Mouse (Mus musculus): ENCODE measurements around the gene Dusp13. TPM values are rescaled to one million over a fixed set of nuclear protein-coding genes. Genes with fewer than 3 reads are reported as not detected.

Dusp13 gene
- polyA plus RNA-seq, 1 experiment from 2014 or later, result not detected

DNA sequence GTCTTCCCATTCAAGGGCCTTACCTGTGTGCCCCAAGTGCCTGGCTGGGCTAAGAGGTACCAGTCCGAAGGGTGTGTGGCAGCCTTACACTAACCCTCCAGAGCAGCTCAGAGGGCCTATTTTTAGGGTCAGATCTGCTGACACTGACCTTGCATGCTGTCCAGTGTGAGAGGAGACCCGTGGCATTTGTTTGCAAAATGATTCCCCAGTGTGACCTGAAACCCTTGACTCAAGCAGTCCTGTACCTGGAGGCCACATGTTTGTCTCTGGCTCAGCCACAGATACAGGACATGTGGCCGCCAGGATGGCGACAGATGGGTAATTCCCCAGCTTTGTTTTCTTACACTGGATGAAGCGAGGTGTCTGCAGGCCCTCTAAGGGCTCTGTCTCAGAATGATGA lies 36.5 kb downstream of the Dusp13 start, which contains the start of gene Dupd1:
Dupd1 (minus strand) TSS at position 91 of the 400 bp plus-strand sequence.
- H3K4me2 ChIP-seq (ENCODE audit: low read depth, low read length), result no peak within 1 kb of the TSS
- ATAC-seq, result no peak
- no peaks in the 10 kb centered on the region for H3K36me3 ChIP-seq (replicated peaks; ENCODE audit: insufficient read depth, low read length)
- WGBS (ENCODE audit: insufficient replicate concordance), result 60% methylated on average over 5 of the region's 5 CpGs
- no peak for DNase-seq
- H3K9ac ChIP-seq (replicated peaks), result no peak within 1 kb of the TSS
- no peak within 1 kb of the TSS for H3K27ac ChIP-seq (ENCODE audit: low read depth)
- no peaks in the 10 kb centered on the region for H3K9me3 ChIP-seq (ENCODE audit: low read length)
- H3K27me3 ChIP-seq (ENCODE audit: insufficient read depth, low read length), result no peaks in the 10 kb centered on the region
- H3K4me1 ChIP-seq (ENCODE audit: insufficient read depth), result no peaks in the 10 kb centered on the region
- H3K4me3 ChIP-seq (ENCODE audit: low read depth, low read length), result no peak within 1 kb of the TSS
- no peak for TF ChIP-seq EP300 (IDR thresholded peaks at IDR 0.05; ENCODE audit: low read depth)
- no peak for TF ChIP-seq CTCF (IDR thresholded peaks at IDR 0.05; ENCODE audit: low read depth)

GRCm38 (mm10) chr14:21711231-21711630 lies 39.8 kb downstream of the Dusp13 start:
- H3K9ac ChIP-seq (replicated peaks), result no peak overlapping the region
- no peak for DNase-seq
- WGBS (ENCODE audit: insufficient replicate concordance), result 68% methylated on average over 2 of the region's 2 CpGs
- TF ChIP-seq EP300 (IDR thresholded peaks at IDR 0.05; ENCODE audit: low read depth) (no peak), CTCF (IDR thresholded peaks at IDR 0.05; ENCODE audit: low read depth) (no peak)
- H3K27ac ChIP-seq (ENCODE audit: low read depth), result no peak overlapping the region
- H3K4me3 ChIP-seq (ENCODE audit: low read depth, low read length), result no peak overlapping the region
- peaks cover 4% of the 10 kb centered on the region for H3K4me1 ChIP-seq (ENCODE audit: insufficient read depth)
- H3K4me2 ChIP-seq (ENCODE audit: low read depth, low read length), result no peak overlapping the region
- no peaks in the 10 kb centered on the region for H3K9me3 ChIP-seq (ENCODE audit: low read length)
- ATAC-seq, result no peak
- no peaks in the 10 kb centered on the region for H3K27me3 ChIP-seq (ENCODE audit: insufficient read depth, low read length)
- H3K36me3 ChIP-seq (replicated peaks; ENCODE audit: insufficient read depth, low read length), result no peaks in the 10 kb centered on the region

DNA sequence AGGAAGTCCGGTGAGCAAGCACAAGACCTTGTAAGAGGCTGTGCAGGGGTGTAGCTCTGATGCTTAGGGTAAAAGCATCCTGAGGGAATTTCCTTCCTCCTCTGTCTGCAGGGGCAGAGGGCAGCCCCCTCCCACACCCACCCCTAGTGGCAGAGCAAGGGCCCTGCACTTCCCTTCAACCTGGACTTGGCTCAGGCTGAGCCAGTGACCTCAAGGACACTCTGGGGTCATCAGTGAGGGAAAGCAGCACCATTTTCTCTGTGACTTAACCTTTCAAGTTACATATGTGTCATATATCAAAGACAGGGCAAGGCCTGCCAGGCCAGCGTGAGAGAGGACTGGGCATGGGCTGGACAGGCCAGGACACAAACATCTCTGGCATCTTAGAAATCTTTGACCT lies 41.4 kb downstream of the Dusp13 start:
- Histone ChIP-seq H3K27me3 (ENCODE audit: insufficient read depth, low read length) (no peaks in the 10 kb centered on the region), H3K36me3 (replicated peaks; ENCODE audit: insufficient read depth, low read length) (no peaks in the 10 kb centered on the region), H3K9ac (replicated peaks) (no peak overlapping the region), H3K4me1 (ENCODE audit: insufficient read depth) (peaks cover 4% of the 10 kb centered on the region), H3K4me2 (ENCODE audit: low read depth, low read length) (no peak overlapping the region), H3K9me3 (ENCODE audit: low read length) (no peaks in the 10 kb centered on the region), H3K4me3 (ENCODE audit: low read depth, low read length) (no peak overlapping the region), H3K27ac (ENCODE audit: low read depth) (no peak overlapping the region)
- no peak for DNase-seq
- peak; percentile 36; the same call in 1 of the 2 replicates for ATAC-seq
- no peak for TF ChIP-seq EP300 (IDR thresholded peaks at IDR 0.05; ENCODE audit: low read depth)
- peak; percentile 37 for TF ChIP-seq CTCF (IDR thresholded peaks at IDR 0.05; ENCODE audit: low read depth)
- WGBS (ENCODE audit: insufficient replicate concordance), result 75% methylated on average over 2 of the region's 2 CpGs

DNA sequence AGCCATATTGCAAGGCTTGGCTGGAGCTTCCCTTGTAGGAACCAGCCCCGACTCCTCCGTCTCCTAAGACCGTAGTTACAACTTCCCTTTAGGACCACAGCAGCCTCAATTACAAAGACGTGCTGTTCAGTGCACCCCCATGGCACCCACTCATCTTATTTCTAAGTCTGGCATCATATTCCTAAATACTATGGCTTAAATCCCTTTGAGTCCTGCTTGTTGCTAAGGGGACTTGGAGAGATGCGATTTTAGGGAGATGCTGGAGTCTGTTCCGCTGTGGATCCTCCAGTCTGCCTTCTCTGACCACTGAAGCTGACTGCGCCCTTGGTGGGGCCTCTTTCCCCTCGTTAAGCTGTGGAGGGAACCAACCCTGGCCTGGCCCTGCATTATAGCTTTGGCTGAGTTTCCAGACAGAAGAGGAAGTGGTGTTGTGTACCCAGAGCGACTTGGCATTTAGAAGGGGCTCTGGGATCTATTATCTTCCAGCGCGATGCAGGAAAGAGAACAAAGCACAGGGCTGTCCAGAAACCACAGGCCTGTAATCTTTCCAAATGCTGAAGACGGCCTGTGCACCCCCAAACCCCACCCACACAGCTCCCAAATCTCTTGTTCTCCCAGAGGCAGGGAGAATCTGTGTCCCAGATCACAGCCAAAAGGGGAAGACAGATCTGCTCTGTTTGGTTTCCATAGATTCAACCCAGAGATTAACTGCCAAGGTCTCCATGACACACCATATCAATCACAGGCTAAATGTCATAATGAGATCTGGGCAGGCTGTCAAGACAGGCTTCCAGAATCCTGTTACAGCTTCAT lies 44.0 kb downstream of the Dusp13 start:
- Histone ChIP-seq H3K4me1 (ENCODE audit: insufficient read depth) (peaks cover 4% of the 10 kb centered on the region), H3K36me3 (replicated peaks; ENCODE audit: insufficient read depth, low read length) (no peaks in the 10 kb centered on the region), H3K27ac (ENCODE audit: low read depth) (peak overlapping the region; percentile 41), H3K4me3 (ENCODE audit: low read depth, low read length) (no peak overlapping the region), H3K27me3 (ENCODE audit: insufficient read depth, low read length) (no peaks in the 10 kb centered on the region), H3K4me2 (ENCODE audit: low read depth, low read length) (no peak overlapping the region), H3K9ac (replicated peaks) (no peak overlapping the region), H3K9me3 (ENCODE audit: low read length) (no peaks in the 10 kb centered on the region)
- ATAC-seq (no peak; the same call in 1 of the 2 replicates), DNase-seq (peak; percentile 49)
- TF ChIP-seq CTCF (IDR thresholded peaks at IDR 0.05; ENCODE audit: low read depth), result no peak
- no peak for TF ChIP-seq EP300 (IDR thresholded peaks at IDR 0.05; ENCODE audit: low read depth)
- 27% methylated on average over 12 of the region's 12 CpGs for WGBS (ENCODE audit: insufficient replicate concordance)

- Histone ChIP-seq H3K27ac (ENCODE audit: low read depth) (no peak overlapping the region), H3K27me3 (ENCODE audit: insufficient read depth, low read length) (no peaks in the 10 kb centered on the region), H3K36me3 (replicated peaks; ENCODE audit: insufficient read depth, low read length) (no peaks in the 10 kb centered on the region), H3K4me3 (ENCODE audit: low read depth, low read length) (no peak overlapping the region), H3K9ac (replicated peaks) (no peak overlapping the region), H3K9me3 (ENCODE audit: low read length) (no peaks in the 10 kb centered on the region), H3K4me2 (ENCODE audit: low read depth, low read length) (no peak overlapping the region), H3K4me1 (ENCODE audit: insufficient read depth) (peaks cover 4% of the 10 kb centered on the region)
- no peak for TF ChIP-seq EP300 (IDR thresholded peaks at IDR 0.05; ENCODE audit: low read depth)
- TF ChIP-seq CTCF (IDR thresholded peaks at IDR 0.05; ENCODE audit: low read depth), result no peak
- WGBS (ENCODE audit: insufficient replicate concordance), result 66% methylated on average over 2 of the region's 2 CpGs
- ATAC-seq (no peak), DNase-seq (no peak)
These were observed 45.5 kb downstream of the Dusp13 start for GRCm38 (mm10) chr14:21705462-21705861.

GRCm38 (mm10) chr14:21703255-21703654 lies 47.7 kb downstream of the Dusp13 start:
- Histone ChIP-seq H3K36me3 (replicated peaks; ENCODE audit: insufficient read depth, low read length) (no peaks in the 10 kb centered on the region), H3K4me2 (ENCODE audit: low read depth, low read length) (no peak overlapping the region), H3K27ac (ENCODE audit: low read depth) (no peak overlapping the region), H3K27me3 (ENCODE audit: insufficient read depth, low read length) (no peaks in the 10 kb centered on the region), H3K4me1 (ENCODE audit: insufficient read depth) (peaks cover 4% of the 10 kb centered on the region), H3K9ac (replicated peaks) (no peak overlapping the region), H3K4me3 (ENCODE audit: low read depth, low read length) (no peak overlapping the region), H3K9me3 (ENCODE audit: low read length) (no peaks in the 10 kb centered on the region)
- TF ChIP-seq CTCF (IDR thresholded peaks at IDR 0.05; ENCODE audit: low read depth), result no peak
- peak; percentile 40; the same call in 1 of the 2 replicates for TF ChIP-seq EP300 (IDR thresholded peaks at IDR 0.05; ENCODE audit: low read depth)
- no peak for DNase-seq
- WGBS (ENCODE audit: insufficient replicate concordance), result 42% methylated on average over 5 of the region's 5 CpGs
- peak; percentile 56 for ATAC-seq

Measured in liver, postnatal 0 days (tissue).